Mouse (Mus musculus) limb, embryonic 13.5 days (tissue): ENCODE measurements around the gene Psmc5. TPM values are rescaled to one million over a fixed set of nuclear protein-coding genes. Genes with fewer than 3 reads are reported as not detected.

Experiments
- ATAC-seq: fragments of 200-750 bp; cut with Nextera tagmentation; 2 replicates; pipeline ENCODE4 v1.8.0; 2017; ENCODE audit warnings: low read depth, moderate number of reproducible peaks, moderate TSS enrichment; ENCODE audit not compliant: low FRiP score
- H3K27ac ChIP-seq: fragments of 300-500 bp; sonication (generic); 2 replicates; pipeline ENCODE4 v1.5.1; 2015; ENCODE audit warnings: inconsistent platforms, mild to moderate bottlenecking, moderate library complexity
- H3K27me3 ChIP-seq: fragments of 300-500 bp; sonication (generic); 2 replicates; pipeline ENCODE4 v1.6.1; 2015; ENCODE audit warnings: mild to moderate bottlenecking, inconsistent platforms
- H3K36me3 ChIP-seq: fragments of 300-500 bp; sonication (generic); 2 replicates; pipeline ENCODE4 v1.6.1; 2015; ENCODE audit warnings: inconsistent platforms, mild to moderate bottlenecking, moderate library complexity
- H3K4me1 ChIP-seq: fragments of 300-500 bp; sonication (generic); 2 replicates; pipeline ENCODE4 v1.6.1; 2015; ENCODE audit warnings: inconsistent platforms
- H3K4me2 ChIP-seq: fragments of 300-500 bp; sonication (generic); replicated peaks from 2 replicates; pipeline ENCODE4 v1.6.1; 2015; ENCODE audit warnings: inconsistent platforms, mild to moderate bottlenecking, moderate library complexity
- H3K4me3 ChIP-seq: fragments of 300-500 bp; sonication (generic); 2 replicates; pipeline ENCODE4 v1.5.1; 2015; ENCODE audit warnings: moderate library complexity, mild to moderate bottlenecking, inconsistent platforms
- H3K9ac ChIP-seq: fragments of 300-500 bp; sonication (generic); 2 replicates; pipeline ENCODE4 v1.6.1; 2015; ENCODE audit warnings: mild to moderate bottlenecking, inconsistent platforms
- H3K9me3 ChIP-seq: fragments of 300-500 bp; sonication (generic); 2 replicates; pipeline ENCODE4 v1.6.1; 2016; ENCODE audit warnings: inconsistent platforms
- WGBS: fragments of 180-500 bp; shearing (Covaris S2); methylation state at CpG from one replicate; pipeline ENCODE4 v1.1.7; 2015; 5-methylcytosine and 5-hydroxymethylcytosine counted together
- polyA plus RNA-seq: library from polyadenylated mRNA; unstranded; fragments of >200 nt; fragmentation: Nextera tagmentation; extraction: Ambion mirVana; gene quantifications from 2 replicates; pipeline ENCODE4 v1.2.1, GENCODE M21; 2015

Psmc5 gene
- polyA plus RNA-seq, 1 experiment from 2014 or later = 320 TPM

- Histone ChIP-seq H3K4me3 (no peak overlapping the region), H3K9me3 (no peaks in the 10 kb centered on the region), H3K36me3 (no peaks in the 10 kb centered on the region), H3K4me1 (peaks cover 8% of the 10 kb centered on the region), H3K4me2 (no peak overlapping the region), H3K27me3 (no peaks in the 10 kb centered on the region), H3K27ac (peak overlapping the region; percentile 55; the same call in 1 of the 2 replicates), H3K9ac (no peak overlapping the region; the same call in 1 of the 2 replicates)
- WGBS = 57% methylated on average over 11 of the region's 11 CpGs
- no peak for ATAC-seq
Observed at GRCm38 (mm10) chr11:106286987-106287386, 31.0 kb downstream of the Psmc5 start.

GRCm38 (mm10) chr11:106289369-106289768 lies 33.4 kb downstream of the Psmc5 start:
- no peak for ATAC-seq
- Histone ChIP-seq H3K27me3 (no peaks in the 10 kb centered on the region), H3K4me1 (peaks cover 8% of the 10 kb centered on the region), H3K27ac (no peak overlapping the region), H3K4me3 (no peak overlapping the region), H3K4me2 (no peak overlapping the region), H3K9me3 (no peaks in the 10 kb centered on the region), H3K36me3 (no peaks in the 10 kb centered on the region), H3K9ac (no peak overlapping the region)
- WGBS = 60% methylated on average over 8 of the region's 8 CpGs

GRCm38 (mm10) chr11:106290376-106290775 lies 34.4 kb downstream of the Psmc5 start:
- Histone ChIP-seq H3K27ac (no peak overlapping the region), H3K4me3 (no peak overlapping the region), H3K9ac (no peak overlapping the region), H3K4me1 (peaks cover 8% of the 10 kb centered on the region), H3K36me3 (no peaks in the 10 kb centered on the region), H3K27me3 (no peaks in the 10 kb centered on the region), H3K4me2 (no peak overlapping the region), H3K9me3 (no peaks in the 10 kb centered on the region)
- WGBS = 86% methylated on average over 5 of the region's 5 CpGs
- no peak for ATAC-seq

GRCm38 (mm10) chr11:106291861-106292260 lies 35.9 kb downstream of the Psmc5 start:
- Histone ChIP-seq H3K27me3 (no peaks in the 10 kb centered on the region), H3K4me1 (peaks cover 5% of the 10 kb centered on the region), H3K4me2 (no peak overlapping the region), H3K9ac (no peak overlapping the region), H3K27ac (no peak overlapping the region), H3K36me3 (no peaks in the 10 kb centered on the region), H3K9me3 (no peaks in the 10 kb centered on the region), H3K4me3 (no peak overlapping the region)
- 91% methylated on average over 2 of the region's 2 CpGs for WGBS
- no peak for ATAC-seq

- WGBS = 80% methylated on average over 9 of the region's 9 CpGs
- no peak for ATAC-seq
- Histone ChIP-seq H3K4me1 (no peaks in the 10 kb centered on the region), H3K4me2 (no peak within 1 kb of the TSS), H3K9me3 (no peaks in the 10 kb centered on the region), H3K27ac (no peak within 1 kb of the TSS), H3K4me3 (no peak within 1 kb of the TSS), H3K27me3 (no peaks in the 10 kb centered on the region), H3K9ac (no peak within 1 kb of the TSS; the same call in 1 of the 2 replicates), H3K36me3 (no peaks in the 10 kb centered on the region)
Observed at GRCm38 (mm10) chr11:106301765-106302164, 45.8 kb downstream of the Psmc5 start, which contains the start of gene Gh. TSS of gene Gh (minus strand) at chr11:106301865.

GRCm38 (mm10) chr11:106302634-106303033 lies 46.7 kb downstream of the Psmc5 start:
- H3K4me2 ChIP-seq = no peak overlapping the region
- 15% methylated on average over 2 of the region's 2 CpGs for WGBS
- no peaks in the 10 kb centered on the region for H3K9me3 ChIP-seq
- no peaks in the 10 kb centered on the region for H3K4me1 ChIP-seq
- H3K27ac ChIP-seq = no peak overlapping the region
- ATAC-seq = no peak
- no peak overlapping the region for H3K4me3 ChIP-seq
- H3K9ac ChIP-seq = no peak overlapping the region
- no peaks in the 10 kb centered on the region for H3K27me3 ChIP-seq
- no peaks in the 10 kb centered on the region for H3K36me3 ChIP-seq

GRCm38 (mm10) chr11:106305348-106306064 lies 49.6 kb downstream of the Psmc5 start:
- 74% methylated on average over 10 of the region's 10 CpGs for WGBS
- no peaks in the 10 kb centered on the region for H3K27me3 ChIP-seq
- H3K4me2 ChIP-seq = no peak overlapping the region

GRCm38 (mm10) chr11:106306065-106306385 lies 50.1 kb downstream of the Psmc5 start:
- no peak for ATAC-seq
- H3K27me3 ChIP-seq = no peaks in the 10 kb centered on the region
- H3K4me1 ChIP-seq = no peaks in the 10 kb centered on the region
- no peak overlapping the region for H3K4me2 ChIP-seq
- no peak overlapping the region for H3K4me3 ChIP-seq
- H3K36me3 ChIP-seq = no peaks in the 10 kb centered on the region
- H3K9ac ChIP-seq = no peak overlapping the region
- no peaks in the 10 kb centered on the region for H3K9me3 ChIP-seq
- 94% methylated on average over 3 of the region's 3 CpGs for WGBS
- no peak overlapping the region for H3K27ac ChIP-seq

More at GRCm38 (mm10) chr11:106305348-106306064, 49.6 kb downstream of the Psmc5 start:
- ATAC-seq = no peak
- H3K36me3 ChIP-seq = no peaks in the 10 kb centered on the region
- no peak overlapping the region for H3K27ac ChIP-seq
- H3K4me3 ChIP-seq = no peak overlapping the region
- no peak overlapping the region for H3K9ac ChIP-seq
- H3K9me3 ChIP-seq = no peaks in the 10 kb centered on the region
- H3K4me1 ChIP-seq = no peaks in the 10 kb centered on the region

GRCm38 (mm10) chr11:106306758-106307157 lies 50.8 kb downstream of the Psmc5 start:
- no peak overlapping the region for H3K4me2 ChIP-seq
- H3K27me3 ChIP-seq = no peaks in the 10 kb centered on the region
- WGBS = 85% methylated on average over 9 of the region's 9 CpGs
- no peak overlapping the region for H3K9ac ChIP-seq
- no peaks in the 10 kb centered on the region for H3K9me3 ChIP-seq
- no peak overlapping the region for H3K4me3 ChIP-seq
- no peak overlapping the region for H3K27ac ChIP-seq
- no peaks in the 10 kb centered on the region for H3K36me3 ChIP-seq
- no peaks in the 10 kb centered on the region for H3K4me1 ChIP-seq
- ATAC-seq = no peak

- no peak for ATAC-seq
- H3K27me3 ChIP-seq = no peaks in the 10 kb centered on the region
- no peak overlapping the region for H3K9ac ChIP-seq
- no peak overlapping the region for H3K27ac ChIP-seq
- no peak overlapping the region for H3K4me2 ChIP-seq
- H3K36me3 ChIP-seq = no peaks in the 10 kb centered on the region
- H3K4me1 ChIP-seq = no peaks in the 10 kb centered on the region
- 57% methylated on average over 5 of the region's 5 CpGs for WGBS
- no peak overlapping the region for H3K4me3 ChIP-seq
- no peaks in the 10 kb centered on the region for H3K9me3 ChIP-seq
Observed at GRCm38 (mm10) chr11:106307432-106307831, 51.5 kb downstream of the Psmc5 start.

GRCm38 (mm10) chr11:106308162-106308561 lies 52.2 kb downstream of the Psmc5 start:
- Histone ChIP-seq H3K4me3 (no peak overlapping the region), H3K9me3 (no peaks in the 10 kb centered on the region), H3K36me3 (no peaks in the 10 kb centered on the region), H3K9ac (no peak overlapping the region), H3K27ac (no peak overlapping the region), H3K4me1 (peaks cover 2% of the 10 kb centered on the region), H3K4me2 (no peak overlapping the region), H3K27me3 (no peaks in the 10 kb centered on the region)
- ATAC-seq = no peak
- WGBS = 88% methylated on average over 11 of the region's 11 CpGs

GRCm38 (mm10) chr11:106310123-106310522 lies 54.2 kb downstream of the Psmc5 start:
- no peak overlapping the region for H3K9ac ChIP-seq
- WGBS = 67% methylated on average over 5 of the region's 5 CpGs

More at GRCm38 (mm10) chr11:106310123-106310522, 54.2 kb downstream of the Psmc5 start:
- no peaks in the 10 kb centered on the region for H3K27me3 ChIP-seq
- no peak overlapping the region for H3K27ac ChIP-seq
- H3K4me1 ChIP-seq = peaks cover 18% of the 10 kb centered on the region
- ATAC-seq = no peak
- H3K4me3 ChIP-seq = no peak overlapping the region
- no peaks in the 10 kb centered on the region for H3K36me3 ChIP-seq
- H3K9me3 ChIP-seq = no peaks in the 10 kb centered on the region
- no peak overlapping the region for H3K4me2 ChIP-seq
